Mouse (Mus musculus): ENCODE results near the gene Sorbs1.

- TF ChIP-seq POLR2A (IDR thresholded peaks at IDR 0.05; ENCODE audit: insufficient read length, low read depth) = no peak
- TF ChIP-seq POLR2AphosphoS2 (IDR thresholded peaks at IDR 0.05; ENCODE audit: insufficient read length, low read depth) = no peak
- no peak for TF ChIP-seq MYOD1 (IDR thresholded peaks at IDR 0.05; ENCODE audit: control insufficient read depth in 1 of 3, insufficient read length in 2 of 3, low read depth in 2 of 3)
- no peak for TF ChIP-seq TCF12 (IDR thresholded peaks at IDR 0.05; ENCODE audit: insufficient read depth, poor library complexity, severe bottlenecking)
- no peak for TF ChIP-seq MYOG (IDR thresholded peaks at IDR 0.05; ENCODE audit: control insufficient read depth in 1 of 3, insufficient read depth in 1 of 3, insufficient read length in 2 of 3, low read depth in 2 of 3)
Measured at GRCm38 (mm10) chr19:40499940-40500737, 13.4 kb downstream of the Sorbs1 start.

Data from myocyte (in vitro differentiated cells).